Mouse (Mus musculus) megakaryocyte, embryonic 14.5 days (primary cell): ENCODE data around the gene Ldlrap1. TPM values are rescaled to one million over a fixed set of nuclear protein-coding genes. Genes with fewer than 3 reads are reported as not detected.

Experiments
- H3K27me3 ChIP-seq: replicated peaks from 2 replicates; pipeline ENCODE3; 2012; ENCODE audit warnings: inconsistent platforms
- H3K36me3 ChIP-seq: replicated peaks from 2 replicates; pipeline ENCODE3; 2012; ENCODE audit warnings: low read length, inconsistent platforms, mixed read lengths
- H3K4me1 ChIP-seq: 2 replicates; pipeline ENCODE4 v1.6.1; 2012; ENCODE audit warnings: inconsistent platforms
- H3K4me3 ChIP-seq: replicated peaks from 2 replicates; pipeline ENCODE3; 2012; ENCODE audit warnings: moderate library complexity, mild to moderate bottlenecking, inconsistent platforms
- H3K9me3 ChIP-seq: 2 replicates; pipeline ENCODE4 v1.6.1; 2012; ENCODE audit warnings: inconsistent platforms
- FLI1 ChIP-seq: IDR thresholded peaks from 2 replicates; pipeline ENCODE4 v1.6.1; 2012; ENCODE audit warnings: low read length, inconsistent platforms, mixed read lengths
- GATA1 ChIP-seq: IDR thresholded peaks from 3 replicates; pipeline ENCODE4 v1.6.1; 2012; ENCODE audit warnings: mixed read lengths, low read length, inconsistent platforms, borderline replicate concordance
- polyA plus RNA-seq: library from polyadenylated mRNA; stranded (reverse); fragments of >175 nt; gene quantifications from 2 replicates; pipeline ENCODE4 v1.2.3, GENCODE M21; 2012; ENCODE audit warnings: low replicate concordance; ENCODE audit not compliant: insufficient read depth

The Ldlrap1 gene
- polyA plus RNA-seq, 1 experiment, result 17.8 TPM

DNA sequence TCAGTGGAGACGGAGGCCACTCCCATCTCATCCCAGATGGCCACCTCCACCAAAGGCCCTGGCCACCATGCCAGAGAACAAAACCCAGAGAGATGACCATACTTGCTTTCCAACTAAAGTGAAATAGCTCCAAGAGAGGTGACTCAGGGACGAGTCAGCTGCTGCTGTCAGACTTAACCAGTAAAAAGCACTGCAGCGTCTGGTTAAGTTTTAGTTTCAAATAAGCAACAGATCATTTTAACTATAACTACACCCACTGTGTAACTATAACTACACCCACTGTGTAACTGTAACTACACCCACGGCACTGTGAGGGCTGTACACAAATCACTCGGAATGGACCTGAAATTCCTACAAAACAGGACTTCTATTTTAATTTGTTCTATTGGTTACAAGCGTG is 46.7 kb downstream of the Ldlrap1 start:
- peaks cover 13% of the 10 kb centered on the region for H3K36me3 ChIP-seq
- H3K4me3 ChIP-seq, result no peak overlapping the region
- H3K9me3 ChIP-seq, result peaks cover 12% of the 10 kb centered on the region; the same call in 1 of the 2 replicates
- peaks cover 41% of the 10 kb centered on the region for H3K27me3 ChIP-seq
- peaks cover 42% of the 10 kb centered on the region for H3K4me1 ChIP-seq
- TF ChIP-seq GATA1 (no peak), FLI1 (no peak)

DNA sequence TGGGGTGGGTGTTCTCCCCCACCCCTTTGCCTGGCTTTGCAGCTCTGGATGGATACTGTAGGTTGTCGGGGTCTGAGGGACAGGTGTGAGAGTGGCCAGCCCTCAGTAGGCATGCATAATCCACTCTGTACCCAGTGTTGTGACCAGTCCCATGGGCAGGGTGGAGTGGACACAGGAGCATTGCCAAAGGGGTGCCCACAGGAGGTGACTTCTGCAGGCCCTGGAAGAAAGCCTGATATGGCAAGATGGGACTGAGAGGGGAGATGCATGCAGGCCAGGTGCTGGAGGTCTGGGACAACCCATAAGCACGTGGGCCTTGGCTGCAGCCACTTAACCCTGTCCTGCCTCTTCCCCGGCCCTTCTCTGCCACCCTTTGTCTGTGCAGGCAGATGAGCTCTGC is 47.5 kb downstream of the Ldlrap1 start:
- peaks cover 38% of the 10 kb centered on the region for H3K27me3 ChIP-seq
- TF ChIP-seq GATA1, result no peak
- TF ChIP-seq FLI1, result no peak
- H3K4me3 ChIP-seq, result no peak overlapping the region
- peaks cover 40% of the 10 kb centered on the region for H3K4me1 ChIP-seq
- H3K36me3 ChIP-seq, result peaks cover 6% of the 10 kb centered on the region
- peaks cover 12% of the 10 kb centered on the region; the same call in 1 of the 2 replicates for H3K9me3 ChIP-seq

DNA sequence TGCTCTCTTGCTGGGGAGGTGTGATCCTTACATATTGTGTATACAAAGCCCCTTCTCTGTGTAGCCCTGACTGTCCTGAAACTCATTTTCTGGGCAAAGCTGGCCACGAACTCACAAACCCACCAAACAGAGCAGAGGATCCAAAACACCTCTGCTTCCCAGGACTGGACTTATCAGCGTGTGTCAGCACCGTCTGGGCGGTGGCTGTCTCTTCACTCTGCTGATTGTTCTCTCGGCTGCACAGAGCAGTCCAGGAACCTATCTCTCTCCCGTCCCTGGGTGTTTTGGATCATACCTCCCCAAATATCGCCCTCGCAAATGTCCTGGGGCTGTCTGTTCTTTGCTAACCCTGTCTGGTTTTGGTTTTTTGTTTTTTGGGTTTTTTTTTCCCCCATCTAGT is 48.3 kb downstream of the Ldlrap1 start:
- Histone ChIP-seq H3K4me3 (no peak overlapping the region), H3K36me3 (no peaks in the 10 kb centered on the region), H3K27me3 (peaks cover 34% of the 10 kb centered on the region), H3K9me3 (peaks cover 12% of the 10 kb centered on the region; the same call in 1 of the 2 replicates), H3K4me1 (peaks cover 36% of the 10 kb centered on the region)
- no peak for TF ChIP-seq FLI1
- TF ChIP-seq GATA1, result no peak

DNA sequence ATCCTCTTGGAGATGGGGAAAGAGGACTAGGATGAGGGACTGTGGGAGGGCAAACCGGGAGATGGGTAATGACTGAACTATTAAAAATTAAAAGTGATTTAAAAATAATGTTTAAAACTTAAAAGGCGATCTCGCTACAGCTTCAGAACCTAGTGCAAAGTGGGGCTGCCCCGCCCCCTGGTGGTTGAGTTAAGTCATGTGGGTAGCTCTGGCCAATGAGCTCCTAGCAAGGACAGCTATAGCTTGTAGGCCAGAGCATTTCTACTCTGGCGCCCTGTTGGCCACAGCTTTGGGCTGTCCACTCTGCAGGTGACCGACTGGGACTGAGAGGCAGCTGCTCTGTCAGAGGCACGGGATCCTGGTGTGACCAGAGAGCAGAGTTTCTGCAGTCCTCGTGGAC is 53.9 kb downstream of the Ldlrap1 start:
- Histone ChIP-seq H3K36me3 (no peaks in the 10 kb centered on the region), H3K9me3 (peaks cover 4% of the 10 kb centered on the region), H3K4me3 (peak overlapping the region; percentile 53), H3K27me3 (peaks cover 40% of the 10 kb centered on the region), H3K4me1 (peaks cover 24% of the 10 kb centered on the region)
- no peak for TF ChIP-seq FLI1
- TF ChIP-seq GATA1, result no peak

DNA sequence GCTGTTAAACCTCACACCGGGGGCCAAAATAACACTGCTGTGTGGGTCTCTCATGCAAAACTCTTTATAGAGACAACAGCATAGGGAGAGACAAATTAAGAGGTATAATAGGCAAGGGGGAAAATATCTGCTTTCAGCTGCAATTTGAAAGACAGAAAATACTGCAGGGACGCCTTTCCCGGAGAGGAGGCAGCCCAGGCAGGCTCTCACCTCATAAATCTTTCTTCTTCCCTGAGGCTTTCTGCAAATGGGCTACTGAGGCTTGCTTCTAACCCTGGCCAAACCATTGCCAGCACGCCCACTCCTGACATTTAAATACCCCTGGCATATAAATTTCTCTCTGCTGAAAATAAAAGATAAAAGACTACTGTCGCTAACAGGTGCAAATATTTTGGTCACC is 62.5 kb downstream of the Ldlrap1 start:
- TF ChIP-seq GATA1 (no peak), FLI1 (no peak)
- no peaks in the 10 kb centered on the region for H3K9me3 ChIP-seq
- no peak overlapping the region for H3K4me3 ChIP-seq
- no peaks in the 10 kb centered on the region for H3K36me3 ChIP-seq
- peaks cover 26% of the 10 kb centered on the region for H3K4me1 ChIP-seq
- peaks cover 91% of the 10 kb centered on the region for H3K27me3 ChIP-seq

DNA sequence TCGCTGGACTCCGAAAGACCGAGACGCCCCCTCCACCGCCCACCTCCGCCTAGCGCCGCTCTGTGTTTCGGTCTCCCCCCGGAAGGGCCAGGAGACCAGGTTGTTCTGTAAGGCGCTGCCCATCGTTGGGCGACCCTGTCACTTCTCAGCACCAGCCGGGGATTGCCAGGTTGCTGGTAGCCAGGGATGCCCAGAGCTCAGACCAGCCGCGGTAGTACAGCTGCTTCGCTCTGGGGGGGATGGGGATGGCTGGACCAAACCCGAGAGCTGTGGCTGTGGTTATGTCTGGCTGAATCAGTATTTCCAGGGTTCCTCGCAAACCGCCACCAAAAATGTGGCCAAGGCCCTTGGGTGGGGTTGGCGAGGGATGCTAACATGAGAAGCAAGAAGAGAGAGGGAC is 63.2 kb downstream of the Ldlrap1 start:
- H3K27me3 ChIP-seq, result peaks cover 92% of the 10 kb centered on the region
- H3K36me3 ChIP-seq, result no peaks in the 10 kb centered on the region
- H3K4me3 ChIP-seq, result peak overlapping the region; percentile 92
- no peak for TF ChIP-seq FLI1
- TF ChIP-seq GATA1, result no peak
- H3K4me1 ChIP-seq, result peaks cover 26% of the 10 kb centered on the region
- no peaks in the 10 kb centered on the region for H3K9me3 ChIP-seq

DNA sequence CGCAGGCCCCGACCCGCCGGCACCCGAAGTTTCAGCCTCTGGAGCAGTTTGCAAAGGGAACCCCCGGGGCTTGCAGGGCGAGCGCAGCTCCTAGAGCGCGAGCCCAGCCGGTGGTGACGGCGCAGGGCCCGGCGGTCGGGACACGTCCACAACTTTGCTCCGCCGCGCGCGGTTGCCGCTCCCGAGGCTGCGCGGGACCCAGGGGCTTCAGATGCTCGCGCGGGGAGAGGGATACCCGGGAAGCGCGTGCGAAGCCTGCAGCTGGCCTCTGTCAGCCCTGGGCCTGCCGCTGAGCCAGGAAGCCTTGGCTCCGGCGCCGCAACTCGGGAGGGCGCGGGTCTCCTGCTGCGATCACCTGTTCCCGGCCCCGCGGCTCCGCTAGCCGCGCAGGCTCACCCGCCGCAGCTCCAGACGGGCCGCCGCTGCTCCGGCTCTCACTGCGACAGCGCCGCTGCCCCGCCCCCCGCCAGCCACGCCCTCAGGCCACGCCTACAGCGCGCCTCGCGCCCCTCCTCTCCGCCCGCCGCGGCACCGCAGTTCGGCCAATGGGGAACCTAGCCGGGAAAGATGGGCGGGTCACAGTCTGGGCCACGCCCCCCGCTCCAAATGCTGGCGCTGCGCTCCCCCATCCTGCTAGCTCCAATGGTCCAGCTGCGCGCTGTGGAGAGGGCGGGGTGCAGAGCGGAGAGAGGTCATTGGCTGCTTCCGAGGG is 63.8 kb downstream of the Ldlrap1 start, which contains the start of gene Man1c1:
Gene Man1c1, minus strand, starts transcription at position 456 of the 712 bp plus-strand sequence.
- Histone ChIP-seq H3K4me3 (peak within 1 kb of the TSS; percentile 92), H3K9me3 (no peaks in the 10 kb centered on the region), H3K36me3 (no peaks in the 10 kb centered on the region), H3K4me1 (peaks cover 26% of the 10 kb centered on the region), H3K27me3 (peaks cover 92% of the 10 kb centered on the region)
- TF ChIP-seq GATA1 (no peak), FLI1 (no peak)

DNA sequence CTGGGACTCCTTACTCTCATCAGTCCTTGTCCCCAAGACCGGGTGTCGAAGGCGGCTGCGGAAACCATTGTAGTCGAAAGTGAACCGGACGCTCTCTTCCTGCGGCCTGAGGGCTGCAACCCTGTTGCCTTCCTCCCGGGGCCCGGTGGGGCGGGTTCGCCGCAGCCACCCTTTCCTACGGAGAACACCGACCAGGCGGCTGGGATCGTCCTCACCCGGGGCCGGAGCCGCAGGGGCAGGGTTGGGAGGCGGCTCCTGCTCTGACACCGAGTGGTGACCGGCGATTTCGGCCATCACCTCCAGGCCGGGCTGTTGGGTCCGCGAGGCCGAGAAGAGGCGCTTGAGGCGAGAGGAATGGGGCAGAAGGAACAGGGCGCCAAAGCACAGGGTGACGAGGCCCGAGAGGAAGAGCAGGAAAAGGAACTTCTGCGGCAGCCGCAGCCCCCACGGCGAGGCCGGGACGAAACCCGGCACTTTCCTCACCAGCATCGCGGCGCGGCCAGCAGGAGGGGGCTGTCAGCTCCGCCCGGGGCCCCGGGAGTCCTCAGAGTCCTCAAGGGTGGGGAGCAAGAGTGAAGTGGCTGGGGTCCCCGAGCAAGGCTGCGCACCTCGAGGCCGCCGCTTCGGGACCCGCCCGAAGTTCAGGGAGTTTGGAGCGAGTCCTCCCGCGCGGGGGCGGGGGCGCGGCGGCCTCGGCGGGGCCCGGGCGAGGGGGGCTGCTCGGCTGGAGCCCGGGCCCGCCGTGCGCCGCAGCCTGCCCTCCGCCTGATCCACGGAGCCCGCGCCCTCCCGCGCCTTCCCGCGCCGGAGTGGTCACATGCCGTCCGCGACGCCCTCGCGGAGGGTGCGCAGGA is 64.6 kb downstream of the Ldlrap1 start:
- TF ChIP-seq FLI1 (no peak), GATA1 (no peak)
- peaks cover 26% of the 10 kb centered on the region for H3K4me1 ChIP-seq
- no peaks in the 10 kb centered on the region for H3K36me3 ChIP-seq
- peak overlapping the region; percentile 92 for H3K4me3 ChIP-seq
- H3K27me3 ChIP-seq, result peaks cover 89% of the 10 kb centered on the region
- no peaks in the 10 kb centered on the region for H3K9me3 ChIP-seq

DNA sequence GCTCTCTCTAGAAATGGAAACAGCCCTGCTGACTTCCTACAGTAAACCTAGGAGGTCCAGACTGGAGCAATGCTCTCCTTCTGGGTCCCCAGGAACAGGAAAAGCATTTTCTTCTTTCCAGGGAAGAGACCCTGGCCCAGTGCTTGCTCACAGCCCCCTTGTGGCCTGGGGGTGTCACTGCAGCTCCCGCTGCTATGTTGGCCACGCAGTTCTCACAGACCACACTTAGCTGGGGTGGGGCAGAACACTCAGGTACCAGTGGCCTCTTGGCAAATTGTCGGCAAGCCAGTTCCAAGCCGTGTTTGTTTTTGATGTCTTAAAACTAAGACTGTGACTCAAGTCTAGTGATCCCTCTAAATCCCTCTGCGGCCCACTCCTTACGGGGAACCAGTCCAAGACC is 65.9 kb downstream of the Ldlrap1 start:
- H3K4me1 ChIP-seq, result peaks cover 26% of the 10 kb centered on the region
- TF ChIP-seq FLI1 (no peak), GATA1 (no peak)
- peaks cover 86% of the 10 kb centered on the region for H3K27me3 ChIP-seq
- no peaks in the 10 kb centered on the region for H3K36me3 ChIP-seq
- H3K9me3 ChIP-seq, result 0 out of 2 replicates have a peak, but pooled peaks cover 5% of the 10 kb centered on the region
- peak overlapping the region; percentile 56 for H3K4me3 ChIP-seq

DNA sequence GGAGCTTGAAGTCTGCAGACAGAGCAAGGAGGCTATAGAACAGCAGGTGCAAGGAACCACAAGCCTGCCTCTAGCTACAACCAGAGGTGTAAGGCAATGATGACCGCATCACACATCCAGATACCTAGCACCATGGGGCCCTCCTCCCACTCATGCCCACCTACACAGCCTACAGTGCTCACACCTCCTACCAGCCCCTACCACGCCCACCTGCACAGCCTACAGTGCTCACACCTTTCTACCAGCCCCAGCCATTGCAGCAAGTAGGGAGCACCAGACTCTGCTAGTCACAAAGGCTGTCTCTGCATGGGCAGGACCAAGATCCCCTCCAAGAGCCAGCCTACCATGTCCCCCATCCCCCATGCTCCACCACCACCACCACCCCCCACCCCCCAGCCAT is 66.9 kb downstream of the Ldlrap1 start:
- TF ChIP-seq FLI1, result no peak
- no peak for TF ChIP-seq GATA1
- peaks cover 89% of the 10 kb centered on the region for H3K27me3 ChIP-seq
- H3K36me3 ChIP-seq, result no peaks in the 10 kb centered on the region
- peak overlapping the region; percentile 56 for H3K4me3 ChIP-seq
- peaks cover 26% of the 10 kb centered on the region for H3K4me1 ChIP-seq
- 0 out of 2 replicates have a peak, but pooled peaks cover 5% of the 10 kb centered on the region for H3K9me3 ChIP-seq
